Mouse (Mus musculus) large intestine, adult 2 months (tissue): ENCODE results near the gene Hirip3. TPM values are rescaled to one million over a fixed set of nuclear protein-coding genes. Genes with fewer than 3 reads are reported as not detected.

Source experiments
- DNase-seq: peaks from one replicate; pipeline ENCODE4 v3.0.0-alpha.2; 2012; ENCODE audit warnings: low read depth, low spot score
- WGBS: fragments of 180-500 bp; shearing (Covaris S2); methylation state at CpG from one replicate; pipeline ENCODE4 v1.1.7; 2018; 5-methylcytosine and 5-hydroxymethylcytosine counted together
- polyA plus RNA-seq: library from polyadenylated mRNA; depleted of rRNA; stranded (reverse); fragments of >200 nt; gene quantifications from 2 replicates; pipeline ENCODE4 v1.2.3, GENCODE M21; 2012

Gene Hirip3
- polyA plus RNA-seq, 1 experiment = 9.4 TPM

DNA sequence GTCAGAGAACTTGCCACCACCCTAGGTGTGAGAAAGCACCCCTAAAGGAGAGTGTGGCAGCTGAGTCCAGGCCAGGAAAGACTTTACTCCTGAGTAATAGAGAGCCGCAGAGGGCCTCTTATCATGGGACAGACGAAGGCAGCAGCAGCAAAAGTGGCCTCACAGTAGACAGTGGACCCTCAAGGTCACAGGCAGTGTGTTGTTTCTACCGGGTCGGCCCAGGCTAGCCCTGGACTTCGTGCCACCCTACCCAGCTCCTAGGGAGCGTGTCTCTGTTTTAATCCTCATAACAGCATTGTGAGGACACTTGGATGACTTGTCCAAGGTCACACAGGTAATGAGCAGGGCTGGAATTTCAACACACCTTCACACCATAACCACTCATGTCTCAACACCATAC, 11.6 kb upstream of the Hirip3 start:
- WGBS = 51% methylated on average over 6 of the region's 6 CpGs
- DNase-seq = no peak

DNA sequence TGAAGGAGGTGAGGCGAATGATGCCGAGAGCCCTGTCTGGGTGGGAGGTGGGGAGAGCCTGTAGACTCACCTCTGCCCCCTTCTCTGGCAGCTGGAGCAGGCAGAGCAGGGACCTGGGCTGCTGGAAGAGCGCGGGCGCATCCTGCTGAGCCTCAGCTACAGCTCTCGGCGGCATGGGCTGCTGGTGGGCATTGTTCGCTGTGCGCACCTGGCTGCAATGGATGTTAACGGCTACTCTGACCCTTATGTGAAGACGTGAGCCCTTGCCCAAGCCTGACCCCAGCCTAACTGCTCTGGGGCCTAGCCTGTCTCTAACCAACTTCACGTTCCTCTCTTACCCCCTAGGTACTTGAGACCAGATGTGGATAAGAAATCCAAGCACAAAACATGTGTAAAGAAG, 10.6 kb upstream of the Hirip3 start:
- DNase-seq = no peak
- 68% methylated on average over 12 of the region's 12 CpGs for WGBS

DNA sequence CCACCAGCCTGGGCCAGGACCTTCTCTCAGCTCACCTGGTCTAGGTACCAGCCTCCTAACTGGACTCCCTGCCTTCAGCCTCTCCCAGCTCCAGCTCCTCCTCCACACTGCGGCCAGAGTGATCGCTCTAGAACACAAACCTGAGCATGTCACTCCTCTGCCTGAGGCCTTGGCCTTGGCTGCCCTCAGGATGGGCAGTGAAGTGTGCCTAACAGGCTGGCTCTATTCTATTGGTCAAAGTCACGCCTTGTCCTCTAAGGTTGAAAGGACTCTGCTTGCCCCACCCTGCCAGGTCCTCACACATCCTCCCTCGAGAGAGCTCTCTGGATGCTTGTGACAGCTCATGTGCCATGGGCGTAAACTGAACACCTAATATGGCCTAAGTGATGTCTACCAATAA, 8.3 kb upstream of the Hirip3 start:
- DNase-seq = no peak

DNA sequence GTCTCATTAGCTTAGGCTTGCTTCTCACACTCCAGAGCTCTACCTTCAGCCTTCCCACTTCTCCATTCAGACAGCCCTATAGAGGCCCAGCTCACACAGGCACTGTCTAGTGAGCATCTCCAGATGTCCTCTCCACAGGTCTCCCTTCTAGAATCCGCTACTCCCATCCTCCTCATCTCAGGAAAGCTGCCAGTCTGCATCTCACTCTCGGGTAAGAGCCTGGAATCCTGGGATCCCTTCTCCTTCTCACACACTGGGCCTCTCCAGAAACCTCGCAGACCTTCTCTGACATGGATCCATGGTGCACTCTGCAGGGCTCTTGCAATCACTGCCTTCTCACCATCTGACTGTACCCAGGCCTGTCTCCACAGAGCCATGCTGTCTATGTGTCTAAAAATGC, 6.1 kb upstream of the Hirip3 start:
- WGBS = 91% methylated on average over 3 of the region's 3 CpGs

More for the DNA sequence above, 8.3 kb upstream of the Hirip3 start:
- WGBS = 80% methylated on average over 5 of the region's 5 CpGs

DNA sequence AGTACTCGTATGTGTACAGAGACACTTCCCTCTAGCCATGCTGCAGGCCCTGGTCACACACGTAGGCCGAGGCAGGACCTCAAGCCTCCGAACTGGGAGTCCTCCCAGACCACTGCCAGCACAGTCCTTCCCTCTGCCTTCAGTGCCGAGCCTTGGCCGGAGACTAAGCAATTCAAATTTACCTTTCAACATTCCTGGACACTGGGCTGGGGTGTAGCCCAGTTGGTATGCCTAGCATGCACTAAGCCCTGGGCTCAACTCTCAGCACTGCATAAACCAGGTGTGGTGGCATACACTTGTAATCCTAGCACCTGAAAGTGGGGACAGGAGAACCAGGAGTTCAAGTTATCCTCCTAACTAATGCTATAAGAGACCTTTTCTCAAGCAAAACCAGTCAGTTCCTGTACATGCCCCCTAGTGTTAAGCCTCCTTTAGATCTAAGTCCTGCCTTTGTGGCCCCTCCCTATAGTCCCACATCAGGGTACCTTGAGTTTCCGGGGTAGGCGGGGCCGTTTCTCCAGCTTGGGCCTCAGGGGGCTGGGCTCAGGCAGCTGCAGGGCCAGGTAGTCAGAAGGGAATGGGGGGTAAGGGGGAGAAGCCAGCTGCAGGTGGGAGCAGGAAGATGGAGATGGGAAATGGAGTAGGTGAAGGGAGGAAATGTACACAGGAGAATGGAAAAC, 4.9 kb upstream of the Hirip3 start:
- WGBS = 73% methylated on average over 9 of the region's 9 CpGs
- no peak for DNase-seq

More for the DNA sequence above, 6.1 kb upstream of the Hirip3 start:
- no peak for DNase-seq

DNA sequence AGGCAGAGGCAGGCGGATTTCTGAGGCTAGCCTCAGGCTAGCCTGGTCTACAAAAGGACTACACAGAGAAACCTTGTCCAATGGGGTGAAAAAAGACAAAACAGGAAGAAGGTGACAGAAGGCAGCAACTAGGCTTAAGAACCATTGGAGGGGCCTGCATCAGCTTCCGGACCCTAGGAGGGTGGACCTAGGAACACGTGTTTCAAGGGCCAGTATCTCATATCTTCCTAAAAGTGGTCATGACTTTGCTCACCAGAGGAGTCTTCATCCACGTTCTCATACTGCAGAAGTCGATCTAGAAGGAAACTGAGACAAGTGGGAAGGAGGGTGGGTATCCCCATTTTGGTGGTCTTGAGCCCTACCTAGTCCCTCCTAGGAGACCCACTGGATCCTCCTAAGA, 785 bp upstream of the Hirip3 start:
- WGBS = 56% methylated on average over 5 of the region's 5 CpGs
- DNase-seq = no peak

DNA sequence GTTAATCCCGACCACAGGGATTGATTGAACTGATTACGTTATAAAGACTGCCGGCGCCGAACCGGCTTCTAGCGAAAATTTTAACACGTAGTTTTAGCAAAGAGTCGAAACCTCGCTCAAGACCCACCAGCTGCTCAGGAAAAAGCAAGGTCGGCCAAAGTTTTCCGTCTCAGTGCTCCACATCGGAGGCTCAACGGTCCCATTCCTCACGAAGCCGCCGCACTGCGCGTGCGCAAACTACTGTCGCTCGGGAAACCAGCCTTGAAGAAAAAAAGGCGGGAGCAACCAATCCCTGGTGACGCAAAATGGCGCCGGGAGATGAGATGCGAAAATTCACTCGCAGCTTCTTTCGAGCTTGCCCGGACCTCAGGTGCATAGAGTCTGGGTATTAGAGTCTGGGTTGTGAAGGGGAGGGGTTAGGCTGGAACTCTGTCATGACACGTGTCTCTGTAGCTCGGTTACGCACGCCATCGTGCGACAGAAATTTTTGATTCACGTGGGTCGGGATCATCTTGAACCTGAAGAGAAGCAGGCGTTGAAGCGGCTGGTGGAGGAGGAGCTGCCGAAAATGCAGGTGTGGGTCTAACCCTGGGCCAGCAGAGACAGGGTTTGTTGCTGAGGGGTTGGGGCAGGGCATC, 494 bp downstream of the Hirip3 start, which contains the start of gene Ino80e:
Gene Ino80e (minus strand): TSS at position 231 of the 638 bp plus-strand sequence.
- peak; percentile 91 for DNase-seq
- under 1% methylated on average over 41 of the region's 41 CpGs for WGBS

DNA sequence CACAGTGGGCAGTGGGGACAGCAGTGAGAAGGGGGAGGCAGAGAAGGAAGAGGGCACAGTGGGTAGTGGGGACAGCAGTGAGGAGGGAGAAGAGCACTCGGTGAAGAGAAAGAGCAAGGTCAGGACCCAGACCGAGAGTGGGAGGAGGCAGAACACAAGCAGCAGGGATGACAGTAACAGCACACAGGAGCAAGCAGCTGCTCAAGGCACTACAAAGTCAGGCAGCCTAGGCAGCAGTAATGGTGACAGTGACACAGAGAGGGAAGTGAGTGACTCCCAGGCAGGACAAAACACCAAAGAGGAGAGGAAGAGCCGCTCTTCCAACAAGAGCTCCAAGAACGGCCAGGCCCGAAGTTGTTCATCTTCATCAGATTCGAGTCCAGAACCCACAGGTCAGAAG, 2.0 kb downstream of the Hirip3 start:
- WGBS = 69% methylated on average over 6 of the region's 6 CpGs

DNA sequence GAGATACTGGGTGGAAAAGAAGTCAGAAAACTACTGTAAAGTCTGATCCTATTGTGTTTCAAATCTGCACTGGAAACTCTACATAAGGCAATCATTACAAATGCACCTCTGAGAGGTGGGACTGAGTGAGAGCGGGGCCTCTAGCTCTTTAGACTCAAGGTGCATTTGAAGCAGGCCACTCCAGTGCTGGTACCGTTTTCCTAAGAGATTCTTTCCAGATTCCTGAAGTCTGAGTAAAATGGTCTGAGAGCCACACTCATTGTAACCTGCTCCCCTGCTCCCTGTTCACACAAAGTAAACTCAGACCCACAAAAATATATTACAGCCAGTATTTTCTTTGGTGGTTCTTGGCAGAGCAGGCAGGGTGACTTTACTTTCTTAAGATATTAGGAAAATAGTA, 5.8 kb downstream of the Hirip3 start:
- WGBS = 89% methylated on average over 2 of the region's 2 CpGs
- DNase-seq = no peak

More for the DNA sequence above, 2.0 kb downstream of the Hirip3 start:
- no peak for DNase-seq

DNA sequence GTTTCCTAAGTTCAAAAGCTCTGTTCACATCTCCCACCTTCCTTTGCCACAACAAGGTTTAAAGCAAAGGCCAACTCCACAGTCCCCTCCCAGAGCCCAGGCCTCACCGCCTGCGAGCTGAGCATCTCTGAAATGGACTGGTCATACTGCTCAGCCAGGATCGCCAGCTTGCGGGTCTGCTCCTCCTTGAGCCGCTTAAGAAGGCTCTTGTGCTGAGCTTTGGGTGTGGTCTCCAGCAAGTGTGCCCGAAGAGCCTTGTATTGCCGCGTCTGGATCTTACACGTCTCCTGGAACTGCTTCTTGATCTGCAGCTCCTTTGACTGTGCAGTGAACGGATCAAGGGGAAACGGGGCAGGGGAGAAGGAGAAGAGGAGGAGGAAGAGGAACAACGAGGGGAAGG, 6.2 kb downstream of the Hirip3 start:
- WGBS = 76% methylated on average over 12 of the region's 12 CpGs
- DNase-seq = no peak

DNA sequence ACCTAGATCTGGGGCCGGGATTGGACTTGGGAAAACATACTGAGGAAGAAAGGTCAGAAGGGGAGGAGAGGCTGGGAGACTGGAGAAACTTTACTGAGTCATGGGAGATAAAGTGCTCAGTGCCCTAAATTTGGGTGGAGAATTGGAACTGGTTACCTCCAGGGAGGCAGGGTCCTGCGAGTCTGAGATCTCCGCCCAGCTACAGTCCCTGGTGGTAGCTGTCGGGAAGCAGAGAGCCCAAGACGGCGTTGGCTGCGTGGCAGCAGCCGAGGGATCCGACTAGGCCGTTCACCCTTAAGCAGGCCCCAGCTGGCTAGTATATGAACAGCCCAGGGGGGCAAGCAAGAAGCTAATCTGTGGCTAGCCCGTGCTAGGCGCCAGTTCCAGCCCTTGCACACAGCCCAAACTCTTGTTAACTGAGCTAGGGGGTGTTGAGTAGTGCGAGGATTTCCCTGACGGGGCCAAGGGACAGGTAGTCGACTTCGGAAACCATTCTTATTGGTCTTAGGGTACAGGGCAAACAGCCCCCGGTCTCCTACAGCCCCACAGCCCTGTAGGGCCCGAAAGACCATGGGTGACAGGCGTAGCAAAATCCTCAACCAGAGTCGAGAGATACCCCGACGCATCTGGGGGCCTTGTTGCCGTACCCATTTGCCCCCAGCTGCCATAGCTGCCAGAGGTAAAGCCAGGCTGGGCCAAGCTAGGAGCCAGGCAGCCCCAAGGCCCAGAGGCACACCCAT, 8.2 kb downstream of the Hirip3 start:
- DNase-seq = no peak
- 89% methylated on average over 23 of the region's 23 CpGs for WGBS

DNA sequence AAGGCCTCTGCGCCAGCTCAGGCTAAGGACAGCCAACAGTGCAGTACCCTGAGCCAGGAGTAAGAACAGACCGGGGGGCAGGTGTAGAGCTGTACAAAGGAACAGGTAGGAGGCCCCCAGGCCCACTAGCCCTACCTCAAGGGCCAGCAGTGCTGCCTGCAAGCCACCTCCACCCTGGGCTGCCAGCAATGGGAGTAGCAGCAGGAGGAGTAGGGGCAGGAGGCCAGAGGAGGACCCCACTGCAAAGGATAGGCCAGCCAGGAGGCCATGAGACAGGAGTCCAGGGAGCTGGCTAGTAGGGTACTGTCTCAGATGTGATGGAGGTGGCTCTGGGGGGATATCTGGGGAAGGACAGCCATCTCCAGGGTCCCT, 8.7 kb downstream of the Hirip3 start:
- 94% methylated on average over 2 of the region's 2 CpGs for WGBS
- no peak for DNase-seq

DNA sequence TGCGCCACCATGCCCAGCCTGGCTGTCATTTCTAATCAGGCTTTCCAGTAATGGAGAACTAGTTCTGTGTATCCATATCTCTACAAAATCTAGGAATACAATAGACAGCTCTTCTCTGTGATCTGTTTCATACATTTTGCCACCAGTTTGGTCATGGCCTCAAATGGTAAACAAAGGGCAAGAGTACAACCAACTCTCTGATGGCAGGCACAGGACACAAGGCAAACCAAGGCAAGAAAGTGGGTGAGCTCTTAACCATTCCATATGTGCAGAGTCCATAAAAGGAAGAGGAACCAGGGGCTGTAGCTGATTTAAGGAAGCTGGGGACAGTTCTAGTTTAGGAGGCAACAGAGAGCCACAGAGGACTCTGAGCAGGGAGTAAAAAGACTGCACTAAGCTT, 15.5 kb downstream of the Hirip3 start:
- 97% methylated on average over 1 of the region's 1 CpGs for WGBS
- no peak for DNase-seq

DNA sequence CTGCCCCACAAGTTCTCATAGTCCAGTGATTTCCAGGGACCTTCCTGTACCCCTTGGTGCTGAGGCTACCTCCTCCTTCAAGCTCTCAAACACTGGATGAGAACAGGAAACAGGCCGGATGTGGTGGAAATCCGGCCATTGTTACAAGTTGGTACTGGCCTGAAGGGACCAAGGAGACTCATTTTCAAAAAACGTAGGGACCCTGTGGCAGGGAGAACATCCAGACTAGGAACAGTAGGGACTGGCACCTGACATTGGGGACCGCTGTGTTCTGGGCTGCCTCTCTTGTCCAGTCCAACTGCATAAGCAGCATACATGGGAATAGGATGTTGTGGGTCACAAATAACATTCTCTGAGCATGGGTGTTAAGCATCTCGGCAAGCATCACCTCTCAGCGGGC, 19.3 kb downstream of the Hirip3 start:
- 75% methylated on average over 6 of the region's 6 CpGs for WGBS
- DNase-seq = no peak

DNA sequence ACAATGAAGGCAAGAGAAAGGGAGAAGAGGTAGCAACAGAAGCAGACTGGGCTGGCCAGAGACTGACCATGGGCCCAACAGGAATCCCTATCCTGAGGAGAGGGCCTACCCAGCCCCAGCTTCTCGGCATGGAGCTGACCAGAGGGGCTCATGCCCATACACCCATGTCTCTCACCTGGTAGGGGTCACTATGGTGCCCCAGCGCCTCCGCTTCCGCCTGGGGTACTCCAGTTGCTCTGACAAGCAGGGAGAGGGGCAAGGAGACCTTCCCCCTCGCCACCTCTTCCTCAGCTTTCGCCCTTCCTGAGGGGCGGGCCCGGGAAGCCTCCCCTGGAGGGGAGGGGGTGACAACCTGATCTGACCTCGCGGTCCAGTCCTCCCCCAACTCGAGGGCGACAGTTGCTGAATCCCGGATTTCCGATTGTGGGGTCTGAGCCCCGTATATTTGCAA, 22.0 kb downstream of the Hirip3 start:
- WGBS = under 1% methylated on average over 15 of the region's 15 CpGs
- DNase-seq = no peak

DNA sequence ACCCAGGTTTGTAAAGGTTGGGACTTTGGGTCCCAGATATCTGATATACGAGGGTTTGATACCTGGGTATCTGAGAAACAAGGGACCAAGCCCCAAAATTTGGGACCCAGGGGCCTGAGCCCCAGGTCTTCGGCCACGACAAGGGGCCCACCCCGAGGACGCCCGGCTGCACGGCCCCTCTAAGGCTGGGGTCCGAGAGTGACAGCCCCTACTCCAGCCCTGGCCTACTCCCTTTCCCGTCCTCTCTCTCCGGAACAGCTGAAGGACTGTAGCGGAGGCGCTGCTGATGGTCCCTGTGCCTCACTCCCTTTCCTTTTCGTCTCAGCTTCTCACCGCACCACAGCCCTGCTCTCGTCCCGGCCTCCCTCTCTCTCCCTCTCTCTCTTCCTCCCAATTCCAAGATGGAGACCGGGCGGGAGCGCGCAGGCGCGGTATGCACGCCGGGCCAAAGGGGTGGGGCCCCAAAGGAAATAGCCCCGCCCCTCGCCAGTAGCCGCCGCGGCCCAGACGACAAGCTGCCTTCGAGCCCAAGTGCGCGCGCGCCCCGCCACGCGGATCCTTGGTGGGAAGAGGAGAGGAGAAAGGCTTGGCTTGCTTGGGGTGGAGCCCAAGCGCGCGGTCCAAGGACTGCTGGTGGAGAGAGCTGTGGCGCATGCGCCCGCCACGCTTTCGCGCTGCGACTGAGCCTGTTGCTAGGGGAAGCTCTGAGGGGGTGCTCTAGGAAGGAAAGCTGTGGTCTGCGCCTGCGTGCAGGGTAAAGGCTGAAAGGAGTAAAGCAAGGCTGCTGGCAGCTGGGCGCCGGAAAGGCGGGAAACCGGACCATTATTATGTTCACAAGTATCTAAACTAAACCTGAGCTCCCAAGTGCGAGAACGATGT, 22.8 kb downstream of the Hirip3 start, which contains the start of gene Taok2:
Gene Taok2 (minus strand): TSS at position 418 of the 879 bp plus-strand sequence.
- under 1% methylated on average over 56 of the region's 56 CpGs for WGBS
- peak; percentile 92 for DNase-seq

DNA sequence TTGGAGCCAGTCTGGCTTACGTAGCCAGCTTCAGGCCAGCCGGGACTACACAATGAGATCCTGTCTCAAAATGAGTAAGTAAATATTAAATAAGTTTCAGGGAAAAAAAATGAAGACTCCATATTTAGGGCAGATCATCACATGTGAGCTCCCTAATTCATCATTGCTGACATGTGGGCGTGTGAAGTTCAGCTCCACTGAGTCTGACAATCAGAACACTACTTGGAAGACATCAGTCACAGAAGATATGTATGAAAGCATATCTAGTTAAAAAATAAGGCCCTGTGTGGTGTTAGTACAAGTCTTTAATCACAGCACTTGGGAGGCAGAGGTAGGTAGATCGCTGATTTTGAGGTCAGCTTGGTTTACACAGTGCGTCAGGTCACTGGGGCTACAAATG, 25.5 kb downstream of the Hirip3 start:
- 84% methylated on average over 5 of the region's 5 CpGs for WGBS
- no peak for DNase-seq

DNA sequence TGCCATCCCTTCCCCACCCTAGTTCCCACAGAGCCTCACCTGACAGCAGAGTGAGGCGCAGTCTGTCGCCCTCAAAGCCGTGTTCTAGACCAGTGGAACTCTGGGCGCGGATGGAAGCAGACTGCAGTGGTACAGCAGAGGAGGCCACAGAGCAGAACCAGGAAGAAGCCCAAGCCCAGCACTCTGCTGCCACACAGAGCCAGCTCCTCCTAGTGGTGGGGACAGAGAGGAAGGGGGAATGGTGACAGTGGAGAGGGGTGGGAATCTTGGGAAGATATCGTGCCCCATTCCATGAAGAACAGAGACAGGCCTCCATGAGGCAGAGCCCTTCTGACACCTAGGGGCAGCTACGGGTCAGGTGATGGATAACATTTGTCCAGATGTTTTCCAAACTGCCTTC, 27.1 kb downstream of the Hirip3 start:
- WGBS = 63% methylated on average over 7 of the region's 7 CpGs
- DNase-seq = no peak

DNA sequence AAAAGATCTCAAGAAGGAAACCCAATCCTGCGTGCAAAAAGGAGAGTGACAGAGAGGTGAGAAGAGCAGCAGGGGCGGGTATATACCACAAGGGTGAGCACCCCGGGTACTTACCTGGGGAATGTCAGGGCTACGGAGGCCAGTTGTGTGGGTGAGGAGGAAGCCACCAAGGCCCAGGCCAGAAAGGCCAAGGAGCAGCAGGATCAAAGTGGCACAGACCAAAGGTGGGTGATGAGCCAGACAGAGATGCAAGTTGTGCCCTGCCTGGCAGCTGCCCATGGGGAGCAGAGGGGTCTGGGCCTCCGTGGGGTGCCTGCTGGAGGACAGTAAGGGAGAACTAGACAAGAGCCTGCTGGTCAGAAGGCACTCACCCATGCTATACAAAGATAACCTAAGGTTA, 35.1 kb downstream of the Hirip3 start:
- no peak for DNase-seq
- 82% methylated on average over 5 of the region's 5 CpGs for WGBS
